Mouse (Mus musculus) forebrain, postnatal 0 days (tissue): ENCODE data around the gene Tnfrsf4. TPM values are rescaled to one million over a fixed set of nuclear protein-coding genes. Genes with fewer than 3 reads are reported as not detected.

Source experiments
- ATAC-seq: fragments of 200-750 bp; cut with Nextera tagmentation; 2 replicates; pipeline ENCODE4 v1.8.0; 2017; ENCODE audit warnings: mild to moderate bottlenecking, moderate library complexity
- DNase-seq: peaks from one replicate; pipeline ENCODE4 v3.0.0-alpha.2; 2015
- H3K27ac ChIP-seq: fragments of 300-500 bp; sonication (generic); 2 replicates; pipeline ENCODE4 v1.5.1; 2014; ENCODE audit warnings: low read depth, mild to moderate bottlenecking, antibody characterized with exemption, low read length, moderate library complexity, mixed read lengths
- H3K27me3 ChIP-seq: fragments of 300-500 bp; sonication (generic); 2 replicates; pipeline ENCODE4 v1.6.1; 2014; ENCODE audit warnings: mild to moderate bottlenecking, low read length, mixed read lengths; ENCODE audit not compliant: insufficient read depth
- H3K36me3 ChIP-seq: fragments of 300-500 bp; sonication (generic); 2 replicates; pipeline ENCODE4 v1.6.1; 2014; ENCODE audit warnings: mild to moderate bottlenecking, moderate library complexity; ENCODE audit not compliant: insufficient read depth
- H3K4me1 ChIP-seq: fragments of 300-500 bp; sonication (generic); 2 replicates; pipeline ENCODE4 v1.6.1; 2014; ENCODE audit warnings: antibody characterized with exemption; ENCODE audit not compliant: insufficient read depth
- H3K4me2 ChIP-seq: fragments of 300-500 bp; sonication (generic); 2 replicates; pipeline ENCODE4 v1.6.1; 2014; ENCODE audit warnings: low read depth, mild to moderate bottlenecking, moderate library complexity
- H3K4me3 ChIP-seq: fragments of 300-500 bp; sonication (generic); 2 replicates; pipeline ENCODE4 v1.5.1; 2014; ENCODE audit warnings: low read depth, low read length, mixed read lengths
- H3K9ac ChIP-seq: fragments of 300-500 bp; sonication (generic); 2 replicates; pipeline ENCODE4 v1.6.1; 2014; ENCODE audit warnings: mild to moderate bottlenecking
- H3K9me3 ChIP-seq: fragments of 300-500 bp; sonication (generic); 2 replicates; pipeline ENCODE4 v1.6.1; 2016; ENCODE audit warnings: low read length
- CTCF ChIP-seq: sonication (generic); IDR thresholded peaks from 2 replicates; pipeline ENCODE4 v1.5.1; 2016; ENCODE audit warnings: antibody characterized with exemption, control low read depth, low read depth
- WGBS: fragments of 180-500 bp; shearing (Covaris S2); extraction: QIAGEN DNeasy Blood & Tissue Kit; methylation state at CpG from one replicate; pipeline ENCODE4 v1.1.7; 2014; 5-methylcytosine and 5-hydroxymethylcytosine counted together
- polyA plus RNA-seq: library from polyadenylated mRNA; unstranded; fragments of >200 nt; fragmentation: Nextera tagmentation; extraction: Ambion mirVana; gene quantifications from 2 replicates; pipeline ENCODE4 v1.2.1, GENCODE M21; 2015
- total RNA-seq: library from RNA; depleted of rRNA; stranded (reverse); fragments of >200 nt; gene quantifications from 2 replicates; pipeline ENCODE4 v1.2.3, GENCODE M21; 2014

The Tnfrsf4 gene
- total and polyA plus RNA-seq, 2 experiments from 2014 or later: 0.40 to 0.48 TPM

DNA sequence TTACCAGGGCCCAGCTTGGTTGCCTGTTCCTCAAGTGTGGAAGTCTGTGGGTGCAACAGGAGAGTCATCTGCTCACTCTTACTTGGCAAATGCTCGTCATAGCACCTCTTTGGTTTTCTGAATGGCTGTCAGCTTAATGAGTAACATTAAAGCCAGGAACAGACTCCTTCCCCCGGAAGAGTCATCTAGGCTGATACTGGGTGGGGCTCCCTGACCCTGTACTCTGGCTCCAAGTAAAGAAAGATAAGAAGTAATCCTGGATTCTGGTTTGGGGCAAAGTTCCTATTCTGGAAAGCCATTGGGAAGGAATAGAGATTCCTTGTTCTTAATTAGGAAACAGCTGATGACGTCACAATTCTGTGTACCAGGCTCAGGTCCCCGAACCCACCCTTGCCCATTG lies 40.5 kb downstream of the Tnfrsf4 start:
- Histone ChIP-seq H3K27me3 (no peaks in the 10 kb centered on the region), H3K4me1 (no peaks in the 10 kb centered on the region), H3K36me3 (no peaks in the 10 kb centered on the region), H3K27ac (no peak overlapping the region), H3K9ac (no peak overlapping the region), H3K9me3 (no peaks in the 10 kb centered on the region), H3K4me3 (no peak overlapping the region), H3K4me2 (no peak overlapping the region)
- ATAC-seq (no peak), DNase-seq (no peak)
- 84% methylated on average over 4 of the region's 4 CpGs for WGBS
- TF ChIP-seq CTCF: no peak

- no peaks in the 10 kb centered on the region for H3K9me3 ChIP-seq
- H3K27ac ChIP-seq: no peak overlapping the region
- H3K36me3 ChIP-seq: no peaks in the 10 kb centered on the region
- H3K4me3 ChIP-seq: no peak overlapping the region
- H3K4me2 ChIP-seq: no peak overlapping the region
- no peak for TF ChIP-seq CTCF
- no peaks in the 10 kb centered on the region for H3K4me1 ChIP-seq
- DNase-seq (no peak), ATAC-seq (no peak)
- 91% methylated on average over 6 of the region's 6 CpGs for WGBS
- H3K9ac ChIP-seq: no peak overlapping the region
- H3K27me3 ChIP-seq: no peaks in the 10 kb centered on the region
Observed at GRCm38 (mm10) chr4:156054606-156055005, 41.0 kb downstream of the Tnfrsf4 start.

DNA sequence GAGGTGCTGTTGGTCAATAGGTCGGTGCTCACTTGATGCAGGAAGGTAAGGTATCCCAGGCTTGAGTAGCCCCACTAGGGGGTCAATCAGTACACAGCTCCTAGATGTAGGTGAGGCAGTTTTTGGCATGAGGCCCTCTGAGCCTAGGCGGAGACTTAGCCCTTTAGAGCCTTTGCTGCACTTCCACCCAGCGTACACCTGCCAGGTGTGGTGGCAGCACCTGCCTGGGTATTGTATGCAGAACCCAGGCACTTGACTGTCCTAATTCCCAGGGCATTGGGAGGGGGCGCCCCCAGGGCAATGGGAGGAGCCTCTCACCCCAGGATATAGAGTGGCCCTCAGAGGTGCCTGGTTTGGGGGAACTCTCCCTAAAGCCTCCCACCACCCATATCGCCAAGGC lies 41.5 kb downstream of the Tnfrsf4 start:
- H3K4me2 ChIP-seq: no peak overlapping the region
- 89% methylated on average over 5 of the region's 5 CpGs for WGBS
- ATAC-seq: no peak
- DNase-seq: no peak
- no peaks in the 10 kb centered on the region for H3K27me3 ChIP-seq
- H3K36me3 ChIP-seq: no peaks in the 10 kb centered on the region
- no peak overlapping the region for H3K27ac ChIP-seq
- no peaks in the 10 kb centered on the region for H3K9me3 ChIP-seq
- H3K4me1 ChIP-seq: no peaks in the 10 kb centered on the region
- no peak overlapping the region for H3K4me3 ChIP-seq
- no peak for TF ChIP-seq CTCF
- H3K9ac ChIP-seq: no peak overlapping the region

DNA sequence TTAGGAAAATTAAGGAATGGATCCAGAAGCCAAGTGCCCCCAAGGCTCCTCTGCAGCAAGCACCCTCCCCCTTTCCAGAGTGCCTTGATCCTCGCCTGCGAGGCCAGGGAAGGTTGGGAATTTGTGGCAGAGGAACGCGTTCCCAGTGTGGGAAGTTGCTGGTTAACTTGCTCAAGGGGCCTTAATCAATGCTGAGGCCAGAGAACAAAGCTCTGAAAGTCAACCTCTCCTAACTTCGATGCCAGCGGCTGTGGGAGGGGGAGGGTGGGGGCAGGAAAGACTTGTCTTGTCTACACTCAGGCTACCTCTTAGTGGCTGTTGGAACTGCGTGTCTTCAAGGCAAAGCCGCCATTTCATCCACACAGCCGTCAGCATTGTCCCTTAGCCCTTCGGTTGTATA lies 44.1 kb downstream of the Tnfrsf4 start:
- Histone ChIP-seq H3K4me3 (no peak overlapping the region), H3K9me3 (no peaks in the 10 kb centered on the region), H3K9ac (no peak overlapping the region), H3K27me3 (no peaks in the 10 kb centered on the region), H3K4me2 (no peak overlapping the region), H3K4me1 (no peaks in the 10 kb centered on the region), H3K36me3 (no peaks in the 10 kb centered on the region), H3K27ac (no peak overlapping the region)
- WGBS: 70% methylated on average over 10 of the region's 10 CpGs
- no peak for ATAC-seq
- no peak for DNase-seq
- no peak for TF ChIP-seq CTCF

DNA sequence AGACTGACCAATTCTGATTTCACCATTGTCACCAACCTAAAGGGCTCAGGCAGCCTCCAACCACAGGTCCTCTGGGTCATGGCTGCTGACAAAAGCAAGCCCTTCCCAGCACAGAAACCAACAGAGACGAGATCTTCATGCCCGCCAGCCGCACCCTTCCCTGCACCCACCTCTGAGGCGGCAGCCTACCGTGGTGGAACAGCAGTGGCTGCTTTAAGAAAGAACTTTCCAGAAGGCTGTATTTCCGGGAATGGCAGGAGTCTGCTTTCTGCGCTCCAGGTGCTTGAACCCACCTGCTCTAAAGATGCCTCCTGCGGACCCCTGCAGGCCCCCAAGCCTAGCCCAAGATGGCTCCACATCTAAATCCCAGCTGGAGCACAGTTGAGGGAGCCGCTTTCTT lies 45.2 kb downstream of the Tnfrsf4 start:
- Histone ChIP-seq H3K36me3 (no peaks in the 10 kb centered on the region), H3K4me1 (no peaks in the 10 kb centered on the region), H3K27me3 (no peaks in the 10 kb centered on the region), H3K4me3 (no peak overlapping the region), H3K27ac (no peak overlapping the region), H3K9ac (no peak overlapping the region), H3K9me3 (no peaks in the 10 kb centered on the region), H3K4me2 (no peak overlapping the region)
- WGBS: 81% methylated on average over 9 of the region's 9 CpGs
- ATAC-seq: no peak
- no peak for DNase-seq
- no peak for TF ChIP-seq CTCF

DNA sequence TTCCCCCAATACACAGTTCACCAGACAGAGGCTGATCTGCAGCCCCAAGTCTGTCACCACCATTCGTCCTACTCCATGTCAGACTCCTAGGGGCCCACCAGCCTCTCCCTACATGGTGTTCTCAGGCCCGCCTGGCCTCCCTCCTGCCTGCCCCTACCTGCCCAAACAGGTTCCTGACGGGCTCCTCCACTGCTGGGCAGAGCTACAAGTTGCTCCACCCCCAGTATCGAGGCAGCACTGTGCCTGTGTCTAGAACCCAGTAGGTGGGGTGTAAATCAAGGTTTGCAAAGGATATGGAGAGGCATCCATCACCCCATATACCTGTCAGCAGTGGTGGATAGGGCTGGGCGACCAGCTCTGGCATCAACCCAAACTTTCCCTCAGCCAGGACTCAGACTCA lies 45.6 kb downstream of the Tnfrsf4 start, which contains the start of gene Ttll10:
Gene Ttll10 (minus strand): TSS at position 154 of the 400 bp plus-strand sequence.
- H3K4me2 ChIP-seq: no peak within 1 kb of the TSS
- WGBS: 50% methylated on average over 5 of the region's 5 CpGs
- no peak for TF ChIP-seq CTCF
- no peak within 1 kb of the TSS for H3K9ac ChIP-seq
- H3K27me3 ChIP-seq: no peaks in the 10 kb centered on the region
- no peak within 1 kb of the TSS for H3K4me3 ChIP-seq
- ATAC-seq: no peak
- no peak for DNase-seq
- no peaks in the 10 kb centered on the region for H3K4me1 ChIP-seq
- H3K27ac ChIP-seq: no peak within 1 kb of the TSS
- no peaks in the 10 kb centered on the region for H3K9me3 ChIP-seq
- no peaks in the 10 kb centered on the region for H3K36me3 ChIP-seq

DNA sequence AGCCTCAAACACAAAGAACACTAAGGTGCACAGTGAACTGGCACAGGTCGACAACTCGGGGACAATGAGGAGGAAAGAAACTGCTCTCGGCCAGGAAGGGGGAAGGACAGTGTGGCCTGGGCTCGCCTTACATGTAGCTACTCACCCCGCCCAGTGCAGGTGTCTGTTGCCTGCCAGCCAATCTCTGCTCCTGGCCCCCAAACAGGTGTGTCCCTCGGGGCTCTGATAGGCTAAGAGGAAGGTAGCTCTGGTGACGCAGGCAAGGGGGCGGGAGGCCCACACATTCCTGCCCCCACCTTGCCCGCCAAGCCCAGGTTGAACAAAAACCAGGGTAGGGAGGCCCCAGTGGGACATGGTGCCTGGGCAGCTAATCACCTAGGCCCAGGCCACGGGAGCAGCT lies 46.1 kb downstream of the Tnfrsf4 start:
- H3K36me3 ChIP-seq: no peaks in the 10 kb centered on the region
- no peak overlapping the region for H3K27ac ChIP-seq
- H3K4me3 ChIP-seq: no peak overlapping the region
- no peak for DNase-seq
- no peaks in the 10 kb centered on the region for H3K4me1 ChIP-seq
- no peak for TF ChIP-seq CTCF
- H3K9me3 ChIP-seq: no peaks in the 10 kb centered on the region
- no peak overlapping the region for H3K4me2 ChIP-seq
- H3K27me3 ChIP-seq: no peaks in the 10 kb centered on the region
- no peak for ATAC-seq
- 40% methylated on average over 10 of the region's 10 CpGs for WGBS
- no peak overlapping the region for H3K9ac ChIP-seq
